In the genomic region with DNA sequence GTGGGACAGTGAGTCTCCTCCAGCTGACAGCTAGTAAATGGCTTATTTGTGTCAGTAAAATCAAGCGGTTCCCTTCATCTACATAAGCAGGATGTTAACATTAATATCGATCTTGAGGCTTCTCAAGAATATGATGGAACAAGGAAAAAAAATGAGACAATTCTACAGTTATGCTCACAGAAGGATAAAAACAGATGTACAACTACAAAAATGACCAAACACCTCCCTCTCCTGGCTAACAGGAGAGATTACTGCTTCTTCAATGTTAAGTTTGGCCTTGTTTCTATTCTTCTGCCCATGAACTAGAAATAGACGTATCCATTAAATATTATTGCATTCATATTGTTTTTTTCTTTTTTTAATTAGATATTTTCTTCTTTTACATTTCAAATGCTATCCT, we compare ENCODE assay signal across 18 mouse cellular contexts.
DNase-seq lines count a peak whose midpoint lies in the region; ATAC-seq and TF ChIP-seq lines count a peak whose summit lies in the region.
"Had no signal": no experiment of that assay in that cellular context is flagged by ENCODE, and none has a peak within 500 bp of the region (broad histone marks: within the 10 kb centered on the region; RNA-seq: fewer than 3 reads in every experiment).

No protein-coding gene starts in this region.

- no peak overlapping the region for H3K4me2 ChIP-seq in heart, postnatal 0 days (ENCODE audit: low read depth, low read length)
- H3K4me2 ChIP-seq in lung, embryonic 14.5 days = no peak overlapping the region
- H3K4me2 ChIP-seq: forebrain, embryonic 13.5 days; heart, embryonic 15.5 days; lung, embryonic 15.5 days; midbrain, embryonic 15.5 days; neural tube, embryonic 15.5 days; stomach, embryonic 15.5 days had no signal

- H3K4me1 ChIP-seq in heart, postnatal 0 days (ENCODE audit: control insufficient read depth, insufficient read depth) = peaks cover 24% of the 10 kb centered on the region
- H3K4me1 ChIP-seq in lung, embryonic 14.5 days (ENCODE audit: insufficient read depth) = peaks cover 19% of the 10 kb centered on the region
- no peaks in the 10 kb centered on the region for H3K4me1 ChIP-seq in thymus, adult 2 months (replicated peaks; ENCODE audit: control insufficient read depth, insufficient read depth, low read length)

- peak; percentile 79 for DNase-seq in heart, postnatal 0 days (ENCODE audit: low spot score)
- DNase-seq in heart, postnatal 4 days = no peak
- peak; percentile 38 for DNase-seq in lung, embryonic 14.5 days
- no peak for DNase-seq in lung, postnatal 36 days
- DNase-seq in NIH3T3 (ENCODE audit: low read depth) = peak; percentile 81
- peak; percentile 55 for DNase-seq in retina, embryonic 14.5 days (ENCODE audit: low spot score)
- DNase-seq in adrenal gland, postnatal 4 days (ENCODE audit: low spot score in 2 of 2) = no peak
- DNase-seq in thymus, adult 2 months = no peak
- DNase-seq: adrenal gland, adult 8-10 months; cerebellum, adult 11 months; gastrocnemius, postnatal 36 days; right cerebral cortex, postnatal 4 days had no signal

- peak; percentile 69 for TF ChIP-seq CTCF in heart, postnatal 0 days (IDR thresholded peaks at IDR 0.05; ENCODE audit: low read depth)
- peak; percentile 53 for TF ChIP-seq CTCF in lung, embryonic 14.5 days (IDR thresholded peaks at IDR 0.05; ENCODE audit: low read depth)
- no peak for TF ChIP-seq CTCF in thymus, adult 2 months (IDR thresholded peaks at IDR 0.05; ENCODE audit: borderline replicate concordance, control insufficient read depth, extremely low read depth, insufficient read depth, low read length, poor library complexity)

- WGBS in heart, postnatal 0 days = 66% methylated on average over 3 of the region's 3 CpGs
- 50% methylated on average over 3 of the region's 3 CpGs for WGBS in lung, embryonic 14.5 days
- whole genome bisulfite sequencing in thymus, adult 2 months = 88% methylated on average over 3 of the region's 3 CpGs

- H3K36me3 ChIP-seq in heart, postnatal 0 days (replicated peaks; ENCODE audit: control insufficient read depth, insufficient read depth, low read length) = no peaks in the 10 kb centered on the region
- H3K36me3 ChIP-seq in lung, embryonic 14.5 days (ENCODE audit: insufficient read depth) = no peaks in the 10 kb centered on the region
- no peaks in the 10 kb centered on the region for H3K36me3 ChIP-seq in thymus, adult 2 months (ENCODE audit: control insufficient read depth, insufficient read depth, low read length)
- H3K36me3 ChIP-seq: heart, embryonic 15.5 days; lung, embryonic 15.5 days; midbrain, embryonic 15.5 days; neural tube, embryonic 15.5 days; stomach, embryonic 15.5 days had no signal

- H3K27me3 ChIP-seq in heart, postnatal 0 days (ENCODE audit: control insufficient read depth, insufficient read depth, low read length) = no peaks in the 10 kb centered on the region
- no peaks in the 10 kb centered on the region for H3K27me3 ChIP-seq in lung, embryonic 14.5 days (ENCODE audit: insufficient read depth, low read length)
- no peaks in the 10 kb centered on the region for H3K27me3 ChIP-seq in thymus, adult 2 months (ENCODE audit: control insufficient read depth, insufficient read depth, low read length)
- H3K27me3 ChIP-seq: forebrain, embryonic 13.5 days; heart, embryonic 15.5 days; lung, embryonic 15.5 days; midbrain, embryonic 15.5 days; neural tube, embryonic 15.5 days; stomach, embryonic 15.5 days had no signal

- TF ChIP-seq EP300 in heart, postnatal 0 days (IDR thresholded peaks at IDR 0.05; ENCODE audit: low read depth) = no peak; the same call in 1 of the 2 replicates

- no peaks in the 10 kb centered on the region for H3K9me3 ChIP-seq in heart, postnatal 0 days (replicated peaks; ENCODE audit: control insufficient read depth, low read length)
- no peaks in the 10 kb centered on the region for H3K9me3 ChIP-seq in lung, embryonic 14.5 days (ENCODE audit: low read depth, low read length)
- H3K9me3 ChIP-seq: forebrain, embryonic 13.5 days; heart, embryonic 15.5 days; lung, embryonic 15.5 days; midbrain, embryonic 15.5 days; neural tube, embryonic 15.5 days; stomach, embryonic 15.5 days had no signal

- no peak overlapping the region for H3K27ac ChIP-seq in heart, postnatal 0 days (ENCODE audit: low read depth)
- no peak overlapping the region for H3K27ac ChIP-seq in lung, embryonic 14.5 days (ENCODE audit: low read depth)
- no peak overlapping the region for H3K27ac ChIP-seq in thymus, adult 2 months (ENCODE audit: control insufficient read depth, insufficient read depth, low read length)
- H3K27ac ChIP-seq: forebrain, embryonic 13.5 days; heart, embryonic 15.5 days; lung, embryonic 15.5 days; midbrain, embryonic 15.5 days; neural tube, embryonic 15.5 days; stomach, embryonic 15.5 days had no signal

- H3K9ac ChIP-seq in heart, postnatal 0 days (replicated peaks; ENCODE audit: low read depth, low read length) = no peak overlapping the region
- H3K9ac ChIP-seq in lung, embryonic 14.5 days = no peak overlapping the region
- H3K9ac ChIP-seq: forebrain, embryonic 13.5 days; heart, embryonic 15.5 days; lung, embryonic 15.5 days; midbrain, embryonic 15.5 days; neural tube, embryonic 15.5 days; stomach, embryonic 15.5 days had no signal

- ATAC-seq in heart, postnatal 0 days (ENCODE audit: insufficient read depth, low read depth) = no peak
- ATAC-seq in lung, embryonic 14.5 days (ENCODE audit: insufficient read depth) = no peak
- ATAC-seq: forebrain, embryonic 13.5 days; midbrain, embryonic 15.5 days had no signal

- no peak for TF ChIP-seq POLR2A in thymus, adult 2 months (IDR thresholded peaks at IDR 0.05; ENCODE audit: control insufficient read depth, extremely low read depth, insufficient read depth, low read length, poor library complexity)

- no peak overlapping the region for H3K4me3 ChIP-seq in heart, postnatal 0 days (ENCODE audit: low read depth, low read length)
- H3K4me3 ChIP-seq in lung, embryonic 14.5 days (ENCODE audit: low read depth, low read length) = no peak overlapping the region
- H3K4me3 ChIP-seq in thymus, adult 2 months (ENCODE audit: control insufficient read depth, insufficient read depth, low read length) = no peak overlapping the region
- H3K4me3 ChIP-seq: forebrain, embryonic 13.5 days; heart, embryonic 15.5 days; lung, embryonic 15.5 days; midbrain, embryonic 15.5 days; neural tube, embryonic 15.5 days; stomach, embryonic 15.5 days had no signal

Comparison
In these comparisons a context has a peak if more than half of its experiments do, and no peak if none do; other contexts are left out.
1. DNase-seq: peak in heart, postnatal 0 days (single experiment), lung, embryonic 14.5 days (single experiment), NIH3T3 (single experiment) and retina, embryonic 14.5 days (single experiment); none in heart, postnatal 4 days (single experiment), lung, postnatal 36 days (single experiment), adrenal gland, postnatal 4 days (0 of 2) and thymus, adult 2 months (single experiment).